Mouse (Mus musculus) cerebellum, adult 2 months (tissue): ENCODE results near the gene Ankrd65.

ENCODE experiments used
- CTCF ChIP-seq: fragments of 200-500 bp; IDR thresholded peaks from 2 replicates; pipeline ENCODE4 v1.5.1; 2011; ENCODE audit warnings: low read depth, mild to moderate bottlenecking, control low read depth, low read length, moderate library complexity, borderline replicate concordance; ENCODE audit not compliant: insufficient read depth
- POLR2A ChIP-seq: fragments of 200-500 bp; IDR thresholded peaks from 2 replicates; pipeline ENCODE4 v1.6.1; 2011; ENCODE audit warnings: low read length, control low read depth, borderline replicate concordance; ENCODE audit not compliant: insufficient read depth

- TF ChIP-seq CTCF: no peak
- TF ChIP-seq POLR2A: no peak
Measured at GRCm38 (mm10) chr4:155812665-155813181, 22.5 kb downstream of the Ankrd65 start.
